Mouse (Mus musculus) neural tube, embryonic 13.5 days (tissue): ENCODE measurements around the gene Pold3. TPM values are rescaled to one million over a fixed set of nuclear protein-coding genes. Genes with fewer than 3 reads are reported as not detected.

Experiments
- ATAC-seq: fragments of 200-750 bp; cut with Nextera tagmentation; 2 replicates; pipeline ENCODE4 v1.8.0; 2017; ENCODE audit warnings: low read depth, mild to moderate bottlenecking, moderate TSS enrichment, moderate library complexity
- H3K27ac ChIP-seq: fragments of 300-500 bp; sonication (generic); replicated peaks from 2 replicates; pipeline ENCODE4 v1.5.1; 2015; ENCODE audit warnings: moderate library complexity, mild to moderate bottlenecking, inconsistent platforms
- H3K27me3 ChIP-seq: fragments of 300-500 bp; sonication (generic); 2 replicates; pipeline ENCODE4 v1.6.1; 2015; ENCODE audit warnings: mild to moderate bottlenecking, inconsistent platforms
- H3K36me3 ChIP-seq: fragments of 300-500 bp; sonication (generic); 2 replicates; pipeline ENCODE4 v1.6.1; 2015; ENCODE audit warnings: mild to moderate bottlenecking, inconsistent platforms
- H3K4me1 ChIP-seq: fragments of 300-500 bp; sonication (generic); replicated peaks from 2 replicates; pipeline ENCODE4 v1.6.1; 2015; ENCODE audit warnings: inconsistent platforms
- H3K4me2 ChIP-seq: fragments of 300-500 bp; sonication (generic); 2 replicates; pipeline ENCODE4 v1.6.1; 2015; ENCODE audit warnings: inconsistent platforms, mild to moderate bottlenecking, moderate library complexity
- H3K4me3 ChIP-seq: fragments of 300-500 bp; sonication (generic); 2 replicates; pipeline ENCODE4 v1.5.1; 2015; ENCODE audit warnings: mild to moderate bottlenecking, inconsistent platforms
- H3K9ac ChIP-seq: fragments of 300-500 bp; sonication (generic); 2 replicates; pipeline ENCODE4 v1.6.1; 2015; ENCODE audit warnings: moderate library complexity, mild to moderate bottlenecking, inconsistent platforms
- H3K9me3 ChIP-seq: fragments of 300-500 bp; sonication (generic); 2 replicates; pipeline ENCODE4 v1.6.1; 2016; ENCODE audit warnings: inconsistent platforms
- WGBS: fragments of 180-500 bp; shearing (Covaris S2); methylation state at CpG from one replicate; pipeline ENCODE4 v1.1.7; 2015; 5-methylcytosine and 5-hydroxymethylcytosine counted together
- polyA plus RNA-seq: library from polyadenylated mRNA; unstranded; fragments of >200 nt; fragmentation: Nextera tagmentation; extraction: Ambion mirVana; gene quantifications from 2 replicates; pipeline ENCODE4 v1.2.1, GENCODE M21; 2015

Pold3 gene
- polyA plus RNA-seq = 35.3 and 38.8 TPM in 2 replicates

- H3K27ac ChIP-seq = peak within 1 kb of the TSS; percentile 85
Observed at GRCm38 (mm10) chr7:100121376-100121789, at the start of gene Pold3. TSS of gene Pold3 (minus strand) at chr7:100121565.

DNA sequence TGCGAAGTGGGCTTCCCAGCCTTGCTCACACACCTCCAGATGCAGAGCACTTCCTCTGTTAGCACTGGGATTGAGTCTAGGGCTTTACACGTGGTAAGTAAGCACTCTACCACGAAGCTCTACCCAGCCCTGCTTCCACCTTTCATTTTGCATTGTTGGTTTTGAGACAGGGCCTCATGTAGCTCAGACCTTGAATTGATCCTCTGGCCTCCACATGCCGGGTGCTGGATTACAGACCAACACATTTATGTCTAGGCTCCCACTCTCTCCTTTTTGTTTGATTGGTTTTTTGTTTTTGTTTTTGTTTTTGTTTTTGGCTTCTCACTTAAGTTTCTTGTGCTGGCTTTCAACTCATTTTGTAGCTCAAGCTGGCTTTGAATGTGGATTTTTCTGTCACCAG lies 49.4 kb upstream of the Pold3 start:
- Histone ChIP-seq H3K4me3 (no peak overlapping the region), H3K27me3 (0 out of 2 replicates have a peak, but pooled peaks cover under 1% of the 10 kb centered on the region), H3K9me3 (no peaks in the 10 kb centered on the region), H3K4me1 (no peaks in the 10 kb centered on the region), H3K36me3 (no peaks in the 10 kb centered on the region), H3K27ac (no peak overlapping the region), H3K4me2 (no peak overlapping the region), H3K9ac (no peak overlapping the region)
- no peak for ATAC-seq
- WGBS = 67% methylated on average over 4 of the region's 4 CpGs

More at GRCm38 (mm10) chr7:100121376-100121789, at the start of gene Pold3:
- Histone ChIP-seq H3K36me3 (peaks cover 23% of the 10 kb centered on the region), H3K9me3 (no peaks in the 10 kb centered on the region), H3K4me2 (peak within 1 kb of the TSS; percentile 71), H3K27me3 (no peaks in the 10 kb centered on the region), H3K9ac (peak within 1 kb of the TSS; percentile 87), H3K4me3 (peak within 1 kb of the TSS; percentile 95), H3K4me1 (peaks cover 20% of the 10 kb centered on the region)
- ATAC-seq = peak; percentile 96
- under 1% methylated on average over 32 of the region's 33 CpGs for WGBS

DNA sequence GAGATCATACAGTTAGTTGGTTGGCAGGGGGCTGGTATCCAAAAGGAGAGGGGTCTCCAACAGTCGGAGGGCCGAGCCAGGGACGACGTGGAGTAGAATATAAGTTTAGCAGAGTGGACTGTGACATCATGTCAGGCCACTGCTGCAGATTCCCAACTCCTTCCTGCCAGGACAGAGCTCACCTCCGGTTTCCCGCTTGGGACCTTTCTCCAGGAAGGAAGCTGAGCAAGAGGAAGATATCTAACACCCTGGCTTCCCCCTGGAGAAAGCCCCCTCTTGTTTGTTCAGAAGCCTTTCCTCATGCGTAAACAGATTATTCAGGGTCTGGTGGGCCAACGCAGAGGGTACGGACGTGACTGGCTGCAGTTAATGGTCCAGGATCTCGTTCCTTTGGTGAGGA lies 47.3 kb upstream of the Pold3 start:
- WGBS = 83% methylated on average over 11 of the region's 11 CpGs
- H3K9ac ChIP-seq = no peak overlapping the region
- no peak overlapping the region for H3K27ac ChIP-seq
- no peak for ATAC-seq
- no peaks in the 10 kb centered on the region for H3K9me3 ChIP-seq
- no peak overlapping the region for H3K4me3 ChIP-seq
- no peak overlapping the region for H3K4me2 ChIP-seq
- no peaks in the 10 kb centered on the region for H3K4me1 ChIP-seq
- H3K27me3 ChIP-seq = no peaks in the 10 kb centered on the region
- H3K36me3 ChIP-seq = no peaks in the 10 kb centered on the region

DNA sequence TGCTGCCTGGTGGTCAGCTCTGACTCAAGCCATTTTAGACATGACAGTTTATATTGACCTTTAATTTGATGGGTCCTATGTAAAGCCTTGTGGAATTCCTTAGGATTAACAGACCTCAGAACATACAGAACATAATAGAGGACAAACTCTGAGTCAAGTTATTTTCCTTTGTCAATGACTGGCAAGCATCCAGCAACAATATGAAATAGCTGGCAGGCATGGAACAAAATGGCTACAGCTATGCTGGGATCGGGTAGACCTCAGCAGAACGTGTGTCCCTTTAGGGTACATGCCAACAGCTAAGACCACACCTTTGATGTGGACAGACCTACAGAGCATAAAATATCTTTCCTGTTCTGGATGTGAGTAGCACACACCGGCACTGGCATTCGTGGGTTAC lies 42.1 kb upstream of the Pold3 start:
- no peaks in the 10 kb centered on the region; the same call in 1 of the 2 replicates for H3K27me3 ChIP-seq
- no peak overlapping the region for H3K4me2 ChIP-seq
- no peak for ATAC-seq
- 83% methylated on average over 4 of the region's 4 CpGs for WGBS
- no peaks in the 10 kb centered on the region for H3K9me3 ChIP-seq
- no peak overlapping the region for H3K27ac ChIP-seq
- no peak overlapping the region for H3K9ac ChIP-seq
- H3K4me3 ChIP-seq = no peak overlapping the region
- peaks cover 8% of the 10 kb centered on the region for H3K4me1 ChIP-seq
- H3K36me3 ChIP-seq = no peaks in the 10 kb centered on the region

- Histone ChIP-seq H3K4me2 (peak overlapping the region; percentile 75), H3K9me3 (no peaks in the 10 kb centered on the region), H3K4me1 (peaks cover 8% of the 10 kb centered on the region), H3K27ac (peak overlapping the region; percentile 92; the same call in 1 of the 2 replicates), H3K4me3 (peak overlapping the region; percentile 84), H3K36me3 (no peaks in the 10 kb centered on the region), H3K9ac (peak overlapping the region; percentile 86), H3K27me3 (peaks cover 7% of the 10 kb centered on the region)
- ATAC-seq = peak; percentile 20; the same call in 1 of the 2 replicates
- 72% methylated on average over 7 of the region's 7 CpGs for WGBS
Observed at GRCm38 (mm10) chr7:100160006-100160405, 38.6 kb upstream of the Pold3 start.

- peaks cover 8% of the 10 kb centered on the region for H3K4me1 ChIP-seq
- peaks cover 7% of the 10 kb centered on the region for H3K27me3 ChIP-seq
- under 1% methylated on average over 78 of the region's 78 CpGs for WGBS
- H3K4me2 ChIP-seq = peak within 1 kb of the TSS; percentile 75
- H3K36me3 ChIP-seq = no peaks in the 10 kb centered on the region
- peak within 1 kb of the TSS; percentile 84 for H3K4me3 ChIP-seq
- H3K9me3 ChIP-seq = no peaks in the 10 kb centered on the region
- H3K27ac ChIP-seq = peak within 1 kb of the TSS; percentile 92
- peak; percentile 98 for ATAC-seq
- H3K9ac ChIP-seq = peak within 1 kb of the TSS; percentile 86
Observed at GRCm38 (mm10) chr7:100159105-100159841, 37.9 kb upstream of the Pold3 start, which contains the start of gene Lipt2. TSS of gene Lipt2 (plus strand) at chr7:100159277.

DNA sequence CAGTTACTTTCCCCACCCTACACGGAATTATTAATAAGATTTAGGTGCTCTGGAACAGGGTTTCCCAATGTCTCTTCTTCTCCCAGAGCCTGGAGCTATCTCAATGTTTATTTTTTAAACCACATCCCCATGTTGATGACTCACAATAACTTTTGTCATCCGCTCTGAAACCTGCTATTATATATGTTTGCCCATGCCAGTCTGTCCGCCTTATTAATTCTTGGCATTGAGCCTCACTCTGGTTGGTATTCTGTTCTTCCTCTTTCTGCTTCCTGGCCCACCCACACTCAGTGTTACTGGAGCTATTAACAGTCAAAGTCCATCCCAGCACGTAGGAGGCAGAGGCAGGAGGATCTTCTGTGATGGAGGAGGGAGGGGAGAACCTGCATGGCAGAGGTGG lies 36.3 kb upstream of the Pold3 start:
- no peak for ATAC-seq
- Histone ChIP-seq H3K4me2 (no peak overlapping the region), H3K9ac (no peak overlapping the region), H3K4me3 (no peak overlapping the region), H3K27me3 (peaks cover 7% of the 10 kb centered on the region), H3K4me1 (peaks cover 8% of the 10 kb centered on the region), H3K36me3 (no peaks in the 10 kb centered on the region), H3K27ac (no peak overlapping the region), H3K9me3 (no peaks in the 10 kb centered on the region)
- 79% methylated on average over 4 of the region's 4 CpGs for WGBS

DNA sequence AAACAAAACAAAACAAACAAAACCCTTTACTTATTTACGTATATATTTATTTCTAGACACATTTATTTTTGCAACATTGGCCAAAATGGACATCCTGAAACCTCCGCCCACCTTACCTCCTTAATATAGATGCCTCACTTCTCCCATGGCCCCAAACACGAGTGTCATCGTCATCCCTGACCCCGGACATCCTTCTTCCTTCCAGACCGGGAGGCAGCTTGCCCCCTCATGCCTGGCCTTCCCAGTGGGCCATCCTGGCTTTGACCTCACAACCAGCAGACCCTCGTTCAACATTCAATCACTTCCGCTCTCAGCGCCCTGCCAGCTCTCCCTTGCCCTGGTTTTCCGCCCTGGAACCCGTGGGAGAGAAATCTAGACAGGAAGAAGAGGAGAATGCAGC lies 29.3 kb upstream of the Pold3 start:
- no peaks in the 10 kb centered on the region for H3K9me3 ChIP-seq
- H3K36me3 ChIP-seq = no peaks in the 10 kb centered on the region
- no peaks in the 10 kb centered on the region for H3K27me3 ChIP-seq
- no peak overlapping the region for H3K9ac ChIP-seq
- no peak overlapping the region for H3K4me2 ChIP-seq
- no peak overlapping the region for H3K4me3 ChIP-seq
- no peak overlapping the region for H3K27ac ChIP-seq
- no peak for ATAC-seq
- H3K4me1 ChIP-seq = no peaks in the 10 kb centered on the region
- WGBS = 76% methylated on average over 11 of the region's 11 CpGs

DNA sequence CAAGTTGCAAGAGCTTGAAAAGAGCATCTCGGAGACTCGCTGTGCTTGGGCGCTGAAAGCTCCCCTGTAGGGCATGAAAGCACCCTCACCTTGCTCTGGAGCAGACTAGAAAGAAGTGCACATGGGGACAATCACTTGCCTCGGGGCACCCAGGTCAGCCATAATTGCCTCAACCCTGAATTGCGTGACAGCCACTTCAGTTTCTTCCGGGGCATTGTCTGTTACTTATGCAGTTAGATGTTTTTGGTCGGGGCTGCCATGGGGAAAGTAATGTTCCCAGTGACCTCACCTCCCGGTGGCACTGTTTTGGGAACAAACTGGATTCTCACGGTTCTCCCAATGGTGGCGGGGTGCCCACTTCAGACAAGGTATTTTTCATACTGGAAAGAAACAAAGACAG lies 28.7 kb upstream of the Pold3 start:
- Histone ChIP-seq H3K4me1 (no peaks in the 10 kb centered on the region), H3K4me2 (no peak overlapping the region), H3K9ac (no peak overlapping the region), H3K36me3 (no peaks in the 10 kb centered on the region), H3K27me3 (no peaks in the 10 kb centered on the region), H3K27ac (no peak overlapping the region), H3K4me3 (no peak overlapping the region), H3K9me3 (no peaks in the 10 kb centered on the region)
- WGBS = 48% methylated on average over 10 of the region's 10 CpGs
- ATAC-seq = no peak

DNA sequence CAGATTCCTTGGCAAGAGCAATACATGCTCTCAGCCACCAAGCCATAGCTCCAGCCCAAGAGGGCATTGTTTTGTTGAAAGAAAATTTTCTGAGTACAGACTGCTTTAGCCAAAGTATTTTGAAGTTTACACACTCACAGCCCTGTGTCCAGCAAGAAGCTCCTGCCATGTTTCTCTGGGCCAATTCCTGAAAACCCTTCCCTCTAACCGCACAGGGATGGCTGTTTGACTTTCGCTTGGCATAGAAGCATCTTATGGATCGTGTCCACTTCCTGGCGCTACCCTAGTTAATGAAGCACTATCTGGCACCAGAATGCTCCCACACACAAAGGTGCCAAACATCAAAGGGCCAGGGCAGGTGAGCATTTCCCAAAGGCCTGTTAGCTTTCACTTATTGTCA lies 27.2 kb upstream of the Pold3 start:
- no peaks in the 10 kb centered on the region for H3K36me3 ChIP-seq
- no peaks in the 10 kb centered on the region for H3K27me3 ChIP-seq
- WGBS = 90% methylated on average over 4 of the region's 4 CpGs
- no peak overlapping the region for H3K4me2 ChIP-seq
- H3K27ac ChIP-seq = no peak overlapping the region
- no peak overlapping the region for H3K4me3 ChIP-seq
- no peak overlapping the region for H3K9ac ChIP-seq
- no peaks in the 10 kb centered on the region for H3K4me1 ChIP-seq
- H3K9me3 ChIP-seq = no peaks in the 10 kb centered on the region
- no peak for ATAC-seq

GRCm38 (mm10) chr7:100140591-100140990 lies 19.2 kb upstream of the Pold3 start:
- H3K9me3 ChIP-seq = no peaks in the 10 kb centered on the region
- no peaks in the 10 kb centered on the region for H3K36me3 ChIP-seq
- no peaks in the 10 kb centered on the region for H3K4me1 ChIP-seq
- no peak overlapping the region for H3K9ac ChIP-seq
- 73% methylated on average over 1 of the region's 1 CpGs for WGBS
- H3K27ac ChIP-seq = no peak overlapping the region
- no peaks in the 10 kb centered on the region for H3K27me3 ChIP-seq
- ATAC-seq = no peak
- no peak overlapping the region for H3K4me3 ChIP-seq
- no peak overlapping the region for H3K4me2 ChIP-seq

- ATAC-seq = no peak
- 95% methylated on average over 4 of the region's 4 CpGs for WGBS
Observed at GRCm38 (mm10) chr7:100138075-100138474, 16.7 kb upstream of the Pold3 start.

GRCm38 (mm10) chr7:100137038-100137437 lies 15.7 kb upstream of the Pold3 start:
- H3K27ac ChIP-seq = no peak overlapping the region
- no peak for ATAC-seq
- 87% methylated on average over 9 of the region's 9 CpGs for WGBS

More at GRCm38 (mm10) chr7:100138075-100138474, 16.7 kb upstream of the Pold3 start:
- no peak overlapping the region for H3K27ac ChIP-seq
- no peaks in the 10 kb centered on the region for H3K36me3 ChIP-seq
- no peaks in the 10 kb centered on the region for H3K4me1 ChIP-seq
- no peak overlapping the region for H3K4me2 ChIP-seq
- no peaks in the 10 kb centered on the region for H3K9me3 ChIP-seq
- H3K27me3 ChIP-seq = no peaks in the 10 kb centered on the region
- no peak overlapping the region for H3K4me3 ChIP-seq
- H3K9ac ChIP-seq = no peak overlapping the region

More at GRCm38 (mm10) chr7:100137038-100137437, 15.7 kb upstream of the Pold3 start:
- no peaks in the 10 kb centered on the region for H3K36me3 ChIP-seq
- no peak overlapping the region for H3K4me2 ChIP-seq
- no peaks in the 10 kb centered on the region for H3K27me3 ChIP-seq
- H3K4me1 ChIP-seq = no peaks in the 10 kb centered on the region
- no peak overlapping the region for H3K9ac ChIP-seq
- no peaks in the 10 kb centered on the region for H3K9me3 ChIP-seq
- no peak overlapping the region for H3K4me3 ChIP-seq
